Mouse (Mus musculus) macrophage (primary cell): Measurements from ENCODE around the gene Ncf1. TPM values are rescaled to one million over a fixed set of nuclear protein-coding genes. Genes with fewer than 3 reads are reported as not detected.

Experiments
- H3K27ac ChIP-seq: fragments of 350-480 bp; formaldehyde crosslinking; 2 replicates; pipeline ENCODE4 v1.9.0; 2021
- H3K36me3 ChIP-seq: fragments of 350-480 bp; formaldehyde crosslinking; 2 replicates; pipeline ENCODE4 v1.9.0; 2021; ENCODE audit errors: inconsistent target
- H3K4me3 ChIP-seq: fragments of 350-480 bp; formaldehyde crosslinking; 2 replicates; pipeline ENCODE4 v1.9.0; 2021; ENCODE audit errors: inconsistent target
- H3K79me2 ChIP-seq: fragments of 350-480 bp; formaldehyde crosslinking; 2 replicates; pipeline ENCODE4 v1.9.0; 2021; ENCODE audit errors: inconsistent target
- WGBS: methylation state at CpG from one replicate; pipeline ENCODE4 v1.1.7; 2026; ENCODE audit warnings: inconsistent platforms; ENCODE audit not compliant: missing documents; 5-methylcytosine and 5-hydroxymethylcytosine counted together
- polyA plus RNA-seq: library from polyadenylated mRNA; stranded (reverse); fragments of 250-400 nt; gene quantifications from 3 replicates; pipeline ENCODE4 v1.2.4, GENCODE M21; 2018; ENCODE audit warnings: inconsistent platforms

Ncf1 gene
- polyA plus RNA-seq, 1 experiment from 2014 or later = 181 TPM

GRCm38 (mm10) chr5:134176169-134176881 is 53.1 kb downstream of the Ncf1 start, which contains the start of gene Rcc1l:
TSS of gene Rcc1l (minus strand) at chr5:134176774.
- WGBS = under 1% methylated on average over 70 of the region's 72 CpGs
- H3K79me2 ChIP-seq = peaks cover 34% of the 10 kb centered on the region
- H3K36me3 ChIP-seq = no peaks in the 10 kb centered on the region
- peak within 1 kb of the TSS; percentile 70 for H3K4me3 ChIP-seq
- peak within 1 kb of the TSS; percentile 48 for H3K27ac ChIP-seq

- WGBS = 18% methylated on average over 9 of the region's 10 CpGs
- peak overlapping the region; percentile 48 for H3K27ac ChIP-seq
- peak overlapping the region; percentile 70 for H3K4me3 ChIP-seq
- no peaks in the 10 kb centered on the region for H3K36me3 ChIP-seq
- peaks cover 34% of the 10 kb centered on the region for H3K79me2 ChIP-seq
These were observed 53.7 kb downstream of the Ncf1 start for GRCm38 (mm10) chr5:134175696-134176095.

- no peaks in the 10 kb centered on the region for H3K36me3 ChIP-seq
- WGBS = 48% methylated on average over 4 of the region's 4 CpGs
- no peak overlapping the region for H3K27ac ChIP-seq
- H3K79me2 ChIP-seq = peaks cover 34% of the 10 kb centered on the region
- no peak overlapping the region for H3K4me3 ChIP-seq
These were observed 56.2 kb downstream of the Ncf1 start for GRCm38 (mm10) chr5:134173206-134173605.

GRCm38 (mm10) chr5:134170167-134170566 is 59.3 kb downstream of the Ncf1 start:
- H3K36me3 ChIP-seq = peaks cover 6% of the 10 kb centered on the region; the same call in 1 of the 2 replicates
- WGBS = 87% methylated on average over 7 of the region's 8 CpGs
- H3K79me2 ChIP-seq = peaks cover 26% of the 10 kb centered on the region

More at GRCm38 (mm10) chr5:134170167-134170566, 59.3 kb downstream of the Ncf1 start:
- H3K4me3 ChIP-seq = no peak overlapping the region
- no peak overlapping the region for H3K27ac ChIP-seq

Other genes with a start within 250 kb of the Ncf1 start
- gene Castor2, start 129.9 kb downstream of the Ncf1 start, polyA plus RNA-seq = 14.3 to 22.1 TPM (median 22.1 TPM) in 3 replicates
- gene Rcc1l, start 52.9 kb downstream of the Ncf1 start, polyA plus RNA-seq = 3.1 to 12.7 TPM (median 6.8 TPM) in 3 replicates
- 3.5 to 3.9 TPM (median 3.6 TPM) in 3 replicates for gene Gtf2ird2, start 45.6 kb downstream of the Ncf1 start, polyA plus RNA-seq
- gene Gtf2i, start 85.1 kb upstream of the Ncf1 start, polyA plus RNA-seq = 75.2 to 106 TPM (median 87.7 TPM) in 3 replicates
- gene Gtf2ird1, start 227.1 kb upstream of the Ncf1 start, polyA plus RNA-seq = 6.7 to 13.2 TPM (median 12.1 TPM) in 3 replicates